Mouse (Mus musculus): ENCODE data around the gene Map2k4. TPM values are rescaled to one million over a fixed set of nuclear protein-coding genes. Genes with fewer than 3 reads are reported as not detected.
A peak's percentile ranks its signal among the peaks of the same experiment; 100 is the strongest.

Map2k4 gene
- polyA plus RNA-seq (2016; fragmentation: Nextera tagmentation; extraction: Ambion mirVana), result 64.5 and 69.8 TPM in 2 replicates

DNA sequence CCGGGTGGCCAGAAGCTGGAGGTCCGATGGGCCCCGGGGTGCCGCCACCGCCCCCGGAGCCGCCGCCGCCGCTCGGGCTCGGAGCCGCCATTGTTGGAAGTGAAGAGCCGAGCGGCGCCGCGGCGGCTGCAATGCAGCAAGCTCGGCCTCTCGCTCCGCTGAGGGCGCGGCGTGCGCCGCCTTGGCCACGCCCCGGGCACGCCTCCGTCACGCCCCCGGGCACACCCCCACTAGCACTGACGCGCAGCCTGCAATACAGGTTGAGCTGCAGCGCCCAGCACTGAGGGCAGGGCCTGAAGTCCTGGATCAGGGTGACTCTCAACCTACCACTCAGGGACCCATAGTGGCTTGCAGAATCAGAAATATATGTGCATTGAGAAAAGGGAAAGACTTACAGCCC is at the start of gene Map2k4:
Gene Map2k4, minus strand, starts transcription at position 144 of the 400 bp plus-strand sequence.
- peak within 1 kb of the TSS; percentile 98 for H3K9ac ChIP-seq (replicated peaks)
- peak within 1 kb of the TSS; percentile 76 for H3K4me2 ChIP-seq (replicated peaks)
- H3K4me1 ChIP-seq, result peaks cover 15% of the 10 kb centered on the region
- WGBS, result under 1% methylated on average over 36 of the region's 36 CpGs
- peak within 1 kb of the TSS; percentile 98 for H3K4me3 ChIP-seq
- no peaks in the 10 kb centered on the region for H3K27me3 ChIP-seq
- H3K9me3 ChIP-seq, result no peaks in the 10 kb centered on the region
- H3K27ac ChIP-seq (replicated peaks), result peak within 1 kb of the TSS; percentile 86
- no peaks in the 10 kb centered on the region for H3K36me3 ChIP-seq
- peak; percentile 100 for ATAC-seq (ENCODE audit: low FRiP score, low read depth)

DNA sequence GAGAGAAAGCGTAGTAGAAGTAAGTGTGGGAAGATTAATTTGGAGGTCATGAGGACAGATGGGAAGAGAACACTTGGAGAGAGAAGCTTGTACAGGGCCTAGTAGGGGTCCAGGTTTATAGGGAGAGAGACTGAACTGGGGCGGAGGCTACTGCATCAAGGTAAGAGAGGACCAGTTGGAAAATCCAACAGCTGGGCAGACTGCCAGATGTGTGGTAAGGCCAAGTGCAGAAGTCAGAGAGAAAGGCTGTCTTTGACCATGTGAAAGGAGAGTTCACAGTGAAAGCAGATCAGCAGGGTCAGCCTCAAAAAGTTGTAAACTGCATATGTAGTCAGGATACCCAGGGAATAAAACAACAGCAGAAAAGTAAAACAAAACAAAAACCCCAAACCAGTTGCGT is 36.5 kb upstream of the Map2k4 start:
- H3K36me3 ChIP-seq, result peaks cover 54% of the 10 kb centered on the region
- no peak overlapping the region for H3K9ac ChIP-seq (replicated peaks)
- H3K27me3 ChIP-seq, result no peaks in the 10 kb centered on the region
- H3K4me2 ChIP-seq (replicated peaks), result no peak overlapping the region
- no peaks in the 10 kb centered on the region for H3K9me3 ChIP-seq
- no peak for ATAC-seq (ENCODE audit: low FRiP score, low read depth)
- H3K27ac ChIP-seq (replicated peaks), result no peak overlapping the region
- 95% methylated on average over 3 of the region's 3 CpGs for WGBS
- no peaks in the 10 kb centered on the region for H3K4me1 ChIP-seq
- no peak overlapping the region for H3K4me3 ChIP-seq

DNA sequence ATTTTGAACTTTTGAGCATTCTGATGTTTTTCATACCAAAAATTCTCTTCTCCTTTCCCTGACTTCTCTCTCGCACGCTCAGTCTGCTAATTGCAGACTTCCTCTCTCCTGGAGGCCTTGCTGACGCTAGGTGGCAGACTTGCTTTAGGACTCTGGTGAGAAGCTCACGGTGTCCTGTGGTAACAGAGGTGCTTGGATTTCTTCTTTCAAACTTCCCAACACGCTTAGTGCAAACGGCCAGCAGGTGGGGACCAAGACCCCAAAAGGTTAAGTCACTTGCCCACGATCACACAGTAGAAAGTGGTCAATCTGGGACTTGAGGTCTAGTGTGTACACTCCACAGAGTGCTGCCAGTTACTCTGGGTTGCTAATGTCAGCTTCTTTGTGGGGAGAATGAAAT is 32.8 kb upstream of the Map2k4 start:
- WGBS, result 11% methylated on average over 7 of the region's 7 CpGs
- peaks cover 6% of the 10 kb centered on the region; the same call in 1 of the 2 replicates for H3K4me1 ChIP-seq
- no peak overlapping the region for H3K9ac ChIP-seq (replicated peaks)
- no peaks in the 10 kb centered on the region for H3K27me3 ChIP-seq
- ATAC-seq (ENCODE audit: low FRiP score, low read depth), result 0 out of 2 replicates have a peak, but pooled peaks have one; percentile 47
- H3K27ac ChIP-seq (replicated peaks), result no peak overlapping the region
- no peak overlapping the region for H3K4me3 ChIP-seq
- H3K36me3 ChIP-seq, result peaks cover 48% of the 10 kb centered on the region
- H3K9me3 ChIP-seq, result no peaks in the 10 kb centered on the region
- no peak overlapping the region for H3K4me2 ChIP-seq (replicated peaks)

DNA sequence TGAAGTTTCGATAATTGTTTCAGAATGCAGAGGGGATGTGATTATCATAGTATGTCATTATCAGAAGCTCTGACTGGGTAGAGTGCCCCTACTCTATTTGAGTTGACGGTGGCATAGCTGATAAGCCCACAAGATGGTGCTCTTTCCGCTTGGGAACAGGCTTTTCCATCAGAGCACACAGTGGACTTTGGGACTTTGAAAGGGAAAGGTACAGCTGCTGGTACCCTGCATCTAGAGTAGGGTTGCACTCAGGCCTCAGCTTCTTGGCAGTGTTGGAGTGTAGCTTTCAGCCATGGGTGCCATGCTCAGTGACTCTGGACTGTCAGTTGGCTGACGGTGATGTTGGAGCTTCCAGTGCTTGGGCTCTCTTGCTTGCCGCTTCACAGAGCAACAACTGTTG is 32.2 kb upstream of the Map2k4 start:
- Histone ChIP-seq H3K4me1 (peaks cover 6% of the 10 kb centered on the region; the same call in 1 of the 2 replicates), H3K9ac (replicated peaks) (no peak overlapping the region), H3K9me3 (no peaks in the 10 kb centered on the region), H3K36me3 (peaks cover 51% of the 10 kb centered on the region), H3K4me2 (replicated peaks) (no peak overlapping the region), H3K27ac (replicated peaks) (no peak overlapping the region), H3K27me3 (no peaks in the 10 kb centered on the region), H3K4me3 (no peak overlapping the region)
- 0 out of 2 replicates have a peak, but pooled peaks have one; percentile 2 for ATAC-seq (ENCODE audit: low FRiP score, low read depth)
- 72% methylated on average over 5 of the region's 5 CpGs for WGBS

DNA sequence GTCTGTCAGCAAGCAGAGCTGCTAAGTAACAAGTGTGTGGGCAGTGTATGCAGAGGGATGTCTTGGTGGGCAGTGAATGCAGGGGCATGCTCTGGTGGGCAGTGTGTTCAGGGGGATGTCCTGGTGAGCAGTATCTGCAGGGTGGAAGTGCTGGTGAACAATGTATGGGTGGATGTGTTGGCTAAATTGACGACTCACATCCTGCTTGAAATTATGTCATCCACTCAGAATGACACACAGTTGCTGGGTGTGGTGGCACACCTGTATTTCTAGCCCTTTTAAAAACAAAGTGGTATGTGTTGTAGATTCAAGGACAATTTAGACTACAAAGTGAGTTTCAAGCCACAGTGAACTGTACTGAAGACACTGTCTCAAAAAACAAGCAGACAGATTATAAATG is 30.1 kb upstream of the Map2k4 start:
- Histone ChIP-seq H3K27ac (replicated peaks) (no peak overlapping the region), H3K4me3 (no peak overlapping the region), H3K4me2 (replicated peaks) (no peak overlapping the region), H3K27me3 (no peaks in the 10 kb centered on the region), H3K9me3 (no peaks in the 10 kb centered on the region), H3K4me1 (peaks cover 6% of the 10 kb centered on the region; the same call in 1 of the 2 replicates), H3K36me3 (peaks cover 54% of the 10 kb centered on the region), H3K9ac (replicated peaks) (no peak overlapping the region)
- 96% methylated on average over 1 of the region's 1 CpGs for WGBS
- ATAC-seq (ENCODE audit: low FRiP score, low read depth), result no peak

DNA sequence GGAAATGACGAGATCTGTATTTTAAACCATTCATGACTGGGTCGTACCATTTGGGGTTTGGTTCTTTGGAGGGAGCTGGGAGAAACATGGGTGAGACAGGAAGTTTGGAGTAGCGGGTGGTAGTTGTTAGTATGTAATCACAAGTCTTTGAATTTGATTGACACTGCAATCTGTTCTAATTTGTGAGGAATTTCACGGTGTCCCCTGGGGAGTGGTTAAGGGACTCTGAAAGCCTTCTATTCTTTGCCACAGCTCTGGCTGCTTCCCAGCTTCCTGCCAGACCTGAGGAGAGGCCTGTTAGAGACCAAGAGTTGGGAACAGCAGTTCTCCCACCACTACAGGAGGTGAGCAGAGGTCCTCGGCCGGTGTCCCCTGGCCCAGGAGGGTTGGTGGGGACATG is 28.1 kb upstream of the Map2k4 start:
- Histone ChIP-seq H3K4me1 (peaks cover 19% of the 10 kb centered on the region), H3K9me3 (no peaks in the 10 kb centered on the region), H3K4me2 (replicated peaks) (no peak overlapping the region), H3K27ac (replicated peaks) (no peak overlapping the region), H3K4me3 (no peak overlapping the region), H3K27me3 (no peaks in the 10 kb centered on the region), H3K36me3 (peaks cover 40% of the 10 kb centered on the region), H3K9ac (replicated peaks) (no peak overlapping the region; the same call in 1 of the 2 replicates)
- no peak for ATAC-seq (ENCODE audit: low FRiP score, low read depth)
- WGBS, result 61% methylated on average over 6 of the region's 6 CpGs

DNA sequence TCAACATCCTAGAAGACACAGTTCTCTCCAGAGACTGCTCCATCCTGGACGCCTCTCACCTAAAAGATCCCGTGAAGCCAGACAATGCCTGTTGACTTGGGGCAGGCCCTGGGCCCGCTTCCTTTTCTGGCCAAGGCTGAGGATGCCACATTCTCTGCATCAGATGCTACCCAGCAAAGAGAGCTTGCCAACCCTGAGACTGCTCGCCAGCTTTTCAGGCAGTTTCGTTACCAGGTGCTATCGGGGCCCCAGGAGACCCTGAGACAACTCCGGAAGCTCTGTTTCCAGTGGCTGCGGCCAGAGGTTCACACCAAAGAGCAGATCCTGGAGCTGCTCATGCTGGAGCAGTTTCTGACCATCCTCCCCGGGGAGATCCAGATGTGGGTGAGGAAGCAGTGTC is 26.3 kb upstream of the Map2k4 start:
- no peaks in the 10 kb centered on the region for H3K27me3 ChIP-seq
- H3K9me3 ChIP-seq, result no peaks in the 10 kb centered on the region
- no peak overlapping the region for H3K4me2 ChIP-seq (replicated peaks)
- H3K4me1 ChIP-seq, result peaks cover 19% of the 10 kb centered on the region
- peaks cover 38% of the 10 kb centered on the region for H3K36me3 ChIP-seq
- WGBS, result 92% methylated on average over 9 of the region's 9 CpGs
- no peak for ATAC-seq (ENCODE audit: low FRiP score, low read depth)
- no peak overlapping the region for H3K4me3 ChIP-seq
- no peak overlapping the region for H3K27ac ChIP-seq (replicated peaks)
- no peak overlapping the region for H3K9ac ChIP-seq (replicated peaks)

DNA sequence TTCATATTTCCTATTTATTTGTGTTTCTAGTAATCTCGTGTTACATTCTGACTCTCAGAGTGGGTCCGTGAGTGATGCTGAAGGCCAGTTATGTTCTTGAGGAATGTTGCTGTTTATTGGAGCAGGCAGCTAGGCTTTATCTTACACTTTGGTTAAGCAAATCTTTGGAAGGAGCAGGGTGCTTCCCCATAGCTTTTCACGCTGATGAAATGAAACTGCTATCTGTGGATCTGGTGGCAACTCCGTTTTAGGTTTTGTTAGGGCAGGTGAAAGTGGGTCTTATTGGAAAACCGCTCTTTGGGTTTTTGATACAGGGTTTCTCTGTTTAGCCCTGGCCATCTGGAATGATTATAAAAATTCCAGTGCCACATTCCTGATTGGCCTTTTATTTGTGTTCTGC is 24.0 kb upstream of the Map2k4 start:
- peaks cover 24% of the 10 kb centered on the region for H3K4me1 ChIP-seq
- H3K4me2 ChIP-seq (replicated peaks), result no peak overlapping the region
- peaks cover 29% of the 10 kb centered on the region for H3K36me3 ChIP-seq
- H3K27me3 ChIP-seq, result no peaks in the 10 kb centered on the region
- no peaks in the 10 kb centered on the region for H3K9me3 ChIP-seq
- 18% methylated on average over 5 of the region's 5 CpGs for WGBS
- no peak for ATAC-seq (ENCODE audit: low FRiP score, low read depth)
- no peak overlapping the region for H3K4me3 ChIP-seq
- no peak overlapping the region for H3K9ac ChIP-seq (replicated peaks)
- no peak overlapping the region for H3K27ac ChIP-seq (replicated peaks)

DNA sequence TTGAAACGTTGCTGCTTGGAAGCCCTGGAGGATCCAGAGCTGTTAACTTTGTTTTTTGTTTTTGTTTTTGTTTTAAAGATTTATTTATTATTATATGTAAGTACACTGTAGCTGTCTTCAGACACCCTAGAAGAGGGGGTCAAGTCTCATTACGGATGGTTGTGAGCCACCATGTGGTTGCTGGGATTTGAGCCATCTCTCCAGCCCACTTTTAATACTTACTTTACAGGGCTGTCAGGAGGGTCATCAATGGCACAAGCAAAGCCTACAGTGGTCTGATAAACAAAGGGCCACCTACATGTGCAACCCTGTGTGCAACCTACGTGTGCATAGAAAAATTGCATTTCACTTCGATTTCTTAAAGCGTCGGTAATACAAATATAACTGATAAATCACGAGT is 19.5 kb upstream of the Map2k4 start:
- Histone ChIP-seq H3K4me1 (peaks cover 20% of the 10 kb centered on the region), H3K27ac (replicated peaks) (peak overlapping the region; percentile 80; the same call in 1 of the 2 replicates), H3K27me3 (no peaks in the 10 kb centered on the region), H3K9ac (replicated peaks) (peak overlapping the region; percentile 79), H3K9me3 (no peaks in the 10 kb centered on the region), H3K4me3 (peak overlapping the region; percentile 86), H3K4me2 (replicated peaks) (peak overlapping the region; percentile 89), H3K36me3 (no peaks in the 10 kb centered on the region)
- 52% methylated on average over 7 of the region's 7 CpGs for WGBS
- ATAC-seq (ENCODE audit: low FRiP score, low read depth), result peak; percentile 4; the same call in 1 of the 2 replicates

DNA sequence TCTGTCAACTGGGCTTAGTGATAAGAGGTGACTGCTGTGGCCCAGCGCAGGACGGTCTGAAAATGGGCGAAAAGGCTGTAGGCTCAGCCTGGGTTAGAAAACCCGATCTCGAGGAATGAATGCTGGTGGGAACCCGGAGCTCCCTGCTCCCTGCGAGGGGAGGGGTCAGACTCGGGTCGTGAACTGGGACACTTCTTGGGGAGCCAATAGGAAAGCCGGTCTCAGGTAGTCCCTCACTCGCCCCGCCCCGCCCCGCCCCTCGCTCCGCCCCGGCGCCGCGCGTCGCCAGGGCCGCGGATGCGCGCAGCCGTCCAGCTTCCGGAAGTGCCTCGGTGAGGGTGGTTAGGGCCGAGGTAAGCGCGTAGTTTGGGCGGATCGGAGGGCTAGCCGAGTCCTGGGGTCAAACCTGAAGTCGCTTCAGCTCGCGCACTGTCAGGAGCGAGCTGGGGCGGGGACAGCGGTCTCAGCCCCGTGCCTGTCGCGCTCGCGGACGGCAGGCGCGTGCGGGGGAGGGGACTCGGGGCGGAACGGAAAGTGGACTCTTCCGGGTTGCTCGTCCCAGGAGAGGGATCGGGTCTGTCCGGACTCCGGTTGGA is 18.9 kb upstream of the Map2k4 start, which contains the start of gene Zkscan6:
Gene Zkscan6, plus strand, starts transcription at position 267 of the 596 bp plus-strand sequence.
- peak within 1 kb of the TSS; percentile 79 for H3K9ac ChIP-seq (replicated peaks)
- H3K4me1 ChIP-seq, result peaks cover 14% of the 10 kb centered on the region
- H3K27me3 ChIP-seq, result no peaks in the 10 kb centered on the region
- H3K36me3 ChIP-seq, result no peaks in the 10 kb centered on the region
- peak; percentile 98 for ATAC-seq (ENCODE audit: low FRiP score, low read depth)
- peak within 1 kb of the TSS; percentile 80 for H3K27ac ChIP-seq (replicated peaks)
- no peaks in the 10 kb centered on the region for H3K9me3 ChIP-seq
- under 1% methylated on average over 30 of the region's 58 CpGs for WGBS
- H3K4me3 ChIP-seq, result peak within 1 kb of the TSS; percentile 86
- H3K4me2 ChIP-seq (replicated peaks), result peak within 1 kb of the TSS; percentile 89

DNA sequence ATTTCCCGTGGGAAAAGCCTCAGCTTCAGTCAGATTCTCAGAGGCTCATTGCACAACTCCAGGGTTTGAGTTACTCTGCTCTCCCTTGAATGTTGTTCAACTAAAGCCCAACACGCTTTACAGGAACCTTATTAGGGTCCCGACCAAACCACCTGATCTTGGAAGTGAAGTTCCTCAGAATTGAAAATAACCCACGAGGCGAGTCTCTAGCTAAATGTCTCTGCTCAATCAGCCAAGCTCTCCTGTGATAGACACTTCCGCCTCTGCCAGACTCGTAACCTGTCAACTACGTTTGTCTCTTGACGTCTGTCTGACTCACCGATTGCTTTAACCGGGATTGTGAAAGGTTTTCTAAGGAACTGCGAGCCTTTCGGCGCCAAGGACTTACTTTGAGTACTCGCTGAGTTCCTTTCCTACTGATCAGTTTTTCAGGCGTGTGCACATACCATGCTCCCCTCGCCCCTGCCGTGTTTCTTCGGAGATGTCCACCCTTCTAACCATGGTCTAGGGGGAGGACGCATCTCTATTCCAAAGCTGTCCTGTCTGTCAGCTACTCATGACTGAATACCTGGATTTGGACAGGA is 18.3 kb upstream of the Map2k4 start:
- Histone ChIP-seq H3K9ac (replicated peaks) (peak overlapping the region; percentile 51), H3K4me1 (peaks cover 9% of the 10 kb centered on the region), H3K9me3 (no peaks in the 10 kb centered on the region), H3K36me3 (no peaks in the 10 kb centered on the region), H3K4me3 (peak overlapping the region; percentile 86), H3K27ac (replicated peaks) (peak overlapping the region; percentile 58; the same call in 1 of the 2 replicates), H3K4me2 (replicated peaks) (peak overlapping the region; percentile 89), H3K27me3 (no peaks in the 10 kb centered on the region)
- ATAC-seq (ENCODE audit: low FRiP score, low read depth), result peak; percentile 5; the same call in 1 of the 2 replicates
- 2% methylated on average over 20 of the region's 20 CpGs for WGBS

DNA sequence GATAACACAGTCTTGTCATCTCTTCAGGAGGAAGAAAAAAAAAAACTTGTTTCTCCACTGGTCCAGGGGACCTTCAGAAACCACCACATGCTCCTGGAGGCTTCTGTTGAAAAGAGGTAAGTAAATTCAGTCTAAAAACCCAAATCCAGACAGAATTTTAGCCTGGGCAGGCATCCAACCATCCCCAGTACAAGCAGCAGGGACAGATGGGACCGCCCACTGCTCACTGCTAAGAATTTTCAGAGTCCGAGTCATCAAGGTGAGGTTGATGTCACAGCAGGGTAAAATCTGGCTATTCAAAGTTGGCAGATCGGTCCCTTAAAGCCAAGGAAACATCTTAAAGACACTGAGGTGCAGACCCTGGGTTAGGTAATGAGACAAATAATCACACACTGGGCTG is 13.8 kb upstream of the Map2k4 start:
- Histone ChIP-seq H3K4me1 (peaks cover 4% of the 10 kb centered on the region; the same call in 1 of the 2 replicates), H3K4me2 (replicated peaks) (no peak overlapping the region), H3K27me3 (no peaks in the 10 kb centered on the region), H3K36me3 (no peaks in the 10 kb centered on the region), H3K4me3 (no peak overlapping the region), H3K9me3 (no peaks in the 10 kb centered on the region), H3K9ac (replicated peaks) (no peak overlapping the region), H3K27ac (replicated peaks) (no peak overlapping the region)
- WGBS, result 65% methylated on average over 3 of the region's 3 CpGs
- no peak for ATAC-seq (ENCODE audit: low FRiP score, low read depth)

All from midbrain, embryonic 12.5 days (tissue).